Mouse (Mus musculus) left cerebral cortex, adult 2 months (tissue): Measurements from ENCODE around the gene Ltk. TPM values are rescaled to one million over a fixed set of nuclear protein-coding genes. Genes with fewer than 3 reads are reported as not detected.
"Not testable (repeated sequence)": the region's sequence is repeated elsewhere in the genome, so short reads cannot be mapped to it uniquely, and the experiment has no call there.

Experiments
- DNase-seq, 2 experiments: peaks; one replicate each; pipeline ENCODE4 v3.0.0; 2021 to 2022; ENCODE audit warnings: low spot score in 2 of 2, mixed read lengths in 1 of 2; ENCODE audit errors: extremely low spot score in 1 of 2
- H3K27ac ChIP-seq: fragments of 200-600 bp; 2 replicates; pipeline ENCODE4 v1.8.1; 2022
- H3K4me3 ChIP-seq: fragments of 200-600 bp; 2 replicates; pipeline ENCODE4 v1.8.1; 2022
- CTCF ChIP-seq: fragments of 200-600 bp; IDR thresholded peaks from 2 replicates; pipeline ENCODE4 v1.8.1; 2022; ENCODE audit warnings: antibody characterized with exemption, mild to moderate bottlenecking, moderate library complexity
- intact Hi-C: fragments of 180-260 bp; cut with DNase I; formaldehyde crosslinking; loops from one replicate; pipeline ENCODE4 v1.15.1; 2025
- total RNA-seq, 2 experiments: library from RNA; stranded (reverse); gene quantifications; 2 replicates each; pipeline ENCODE4 v1.2.3; 2021

The Ltk gene
- total RNA-seq, 2 experiments from 2014 or later, result 22.5 to 25.0 TPM

DNA sequence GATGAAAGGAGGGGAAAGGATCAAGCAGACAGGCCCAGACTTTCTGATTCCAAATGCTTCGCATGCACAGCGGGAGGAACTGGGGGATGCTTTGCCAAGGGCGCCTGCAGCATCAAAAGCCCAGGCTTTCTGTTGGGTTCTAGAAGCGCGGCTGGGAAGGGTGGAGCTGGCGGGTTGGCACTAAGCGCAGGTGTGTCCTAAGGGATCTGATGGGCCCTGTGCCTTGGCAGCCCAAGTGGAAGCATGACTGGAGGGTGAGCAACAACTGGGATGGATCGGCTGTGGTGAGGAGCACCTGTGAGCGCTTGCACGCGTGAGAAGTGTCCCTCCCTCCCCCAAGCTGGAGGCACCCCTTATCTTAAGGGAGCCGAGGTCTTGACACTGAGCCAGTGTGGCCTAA is 23.1 kb downstream of the Ltk start:
- TF ChIP-seq CTCF, result no peak
- DNase-seq, result no peak
- Histone ChIP-seq H3K27ac (no peak overlapping the region), H3K4me3 (no peak overlapping the region)
- intact Hi-C loops, result no loop called here

DNA sequence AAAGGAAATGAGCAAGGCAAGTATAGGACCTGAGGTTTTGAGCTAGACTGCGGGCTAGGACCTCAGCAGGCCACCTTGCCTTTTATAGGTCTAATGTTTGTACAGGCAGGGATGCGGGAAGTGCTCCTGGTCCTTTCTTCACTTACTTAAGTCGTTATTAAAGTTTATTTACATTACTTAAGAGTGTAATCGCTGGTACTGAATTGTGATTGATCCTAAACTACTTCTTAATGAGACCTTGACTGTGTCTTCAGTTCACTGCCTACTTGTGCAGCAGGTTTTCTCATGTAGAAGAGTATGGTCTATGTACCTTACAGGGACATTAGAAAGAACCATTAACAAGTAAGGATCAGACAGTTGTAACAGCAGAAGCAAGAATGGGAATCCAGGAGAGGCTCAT is 29.5 kb downstream of the Ltk start:
- intact Hi-C loops, result no loop called here
- no peak for TF ChIP-seq CTCF
- no peak for DNase-seq
- H3K4me3 ChIP-seq, result no peak overlapping the region
- H3K27ac ChIP-seq, result no peak overlapping the region

DNA sequence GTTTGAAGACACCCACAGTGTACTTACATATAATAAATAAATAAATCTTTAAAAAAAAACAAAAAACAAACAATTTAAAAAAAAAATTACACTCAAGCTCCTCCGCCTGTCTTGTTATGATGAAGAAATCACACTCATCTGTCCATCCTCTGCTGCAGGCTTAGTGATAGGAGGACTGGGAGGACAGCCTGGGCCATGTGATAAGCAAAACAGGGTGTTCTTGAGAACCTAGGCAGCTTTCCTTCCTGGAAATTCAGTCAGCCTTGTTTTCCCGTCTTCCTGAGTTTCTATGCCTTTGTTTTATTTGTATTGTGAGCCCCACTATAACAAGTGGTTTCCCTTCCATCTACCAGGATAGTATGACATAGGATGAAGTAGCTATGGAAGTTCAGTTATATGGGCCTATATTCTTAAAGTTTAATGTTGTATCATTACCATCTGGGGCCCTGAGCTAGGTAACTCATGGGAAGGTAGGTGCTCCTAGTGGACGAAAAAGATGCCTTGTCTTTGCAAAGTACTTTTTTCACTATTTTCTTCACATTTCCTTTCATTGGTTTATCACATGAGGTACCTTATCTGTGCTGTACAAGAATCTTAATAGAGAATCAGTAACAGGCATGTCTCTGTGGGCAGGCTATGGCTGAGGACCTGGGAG is 32.3 kb downstream of the Ltk start:
- intact Hi-C loops, result no loop called here
- DNase-seq, result no peak
- H3K27ac ChIP-seq, result no peak overlapping the region
- no peak overlapping the region for H3K4me3 ChIP-seq
- TF ChIP-seq CTCF, result no peak

DNA sequence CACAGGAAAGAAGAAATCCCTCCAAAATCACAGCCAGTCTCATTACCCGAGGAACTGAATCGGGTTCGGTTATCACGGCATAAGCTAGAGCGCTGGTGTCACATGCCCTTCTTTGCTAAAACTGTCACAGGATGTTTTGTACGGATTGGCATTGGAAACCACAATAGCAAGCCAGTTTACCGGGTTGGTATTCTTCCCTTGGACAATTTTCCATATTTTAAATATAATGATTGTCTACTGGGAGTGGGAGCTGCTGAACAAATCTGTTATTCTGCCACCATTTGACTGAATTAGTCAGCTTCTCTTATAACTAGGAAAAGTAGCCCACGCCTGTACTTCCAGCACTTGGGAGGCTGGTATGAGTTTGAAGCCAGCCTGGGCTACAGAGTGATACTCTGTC is 39.2 kb downstream of the Ltk start:
- TF ChIP-seq CTCF, result no peak

DNA sequence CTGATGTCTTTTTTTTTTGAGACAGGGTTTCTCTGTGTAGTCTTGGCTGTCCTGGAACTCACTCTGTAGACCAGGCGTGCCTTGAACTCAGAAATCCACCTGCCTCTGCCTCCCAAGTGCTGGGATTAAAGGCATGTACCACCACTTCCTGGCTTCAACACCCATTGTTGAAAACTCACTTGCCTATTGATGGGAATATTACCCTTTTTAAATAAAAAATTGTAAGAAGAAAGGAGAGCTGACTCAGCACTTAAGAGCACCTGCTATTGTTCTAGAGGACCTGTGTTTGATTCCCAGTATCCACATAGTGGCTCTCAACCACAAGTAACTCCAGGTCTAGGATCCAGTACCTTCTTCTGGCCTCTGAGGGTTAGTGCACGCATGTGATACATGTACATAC is 44.4 kb downstream of the Ltk start:
- H3K27ac ChIP-seq, intact Hi-C loops, DNase-seq, H3K4me3 ChIP-seq: not testable (repeated sequence)

More for the DNA sequence above, 39.2 kb downstream of the Ltk start:
- DNase-seq, result no peak
- H3K4me3 ChIP-seq, result no peak overlapping the region
- no peak overlapping the region for H3K27ac ChIP-seq
- intact Hi-C loops, result no loop called here

DNA sequence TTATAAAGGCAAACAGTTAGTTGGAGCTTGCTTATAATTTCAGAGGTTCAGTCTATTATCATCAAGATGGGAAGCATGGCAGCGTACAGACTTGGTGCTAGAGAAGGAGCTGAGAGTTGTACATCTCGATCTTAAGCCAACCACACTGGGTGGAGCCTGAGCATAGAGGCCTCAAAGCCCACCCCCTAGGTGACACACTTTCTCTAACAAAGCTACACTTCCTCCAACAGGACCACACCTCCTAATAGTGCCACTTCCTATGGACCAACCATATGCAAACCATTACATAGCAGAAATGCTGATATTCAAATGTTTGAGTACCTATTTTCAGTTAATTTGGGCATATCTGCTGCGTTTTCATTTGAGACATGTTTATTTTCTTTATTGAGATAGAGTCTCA is 50.2 kb downstream of the Ltk start:
- H3K4me3 ChIP-seq, result no peak overlapping the region
- intact Hi-C loops, result no loop called here
- H3K27ac ChIP-seq, result no peak overlapping the region
- TF ChIP-seq CTCF, result no peak
- DNase-seq, result no peak

DNA sequence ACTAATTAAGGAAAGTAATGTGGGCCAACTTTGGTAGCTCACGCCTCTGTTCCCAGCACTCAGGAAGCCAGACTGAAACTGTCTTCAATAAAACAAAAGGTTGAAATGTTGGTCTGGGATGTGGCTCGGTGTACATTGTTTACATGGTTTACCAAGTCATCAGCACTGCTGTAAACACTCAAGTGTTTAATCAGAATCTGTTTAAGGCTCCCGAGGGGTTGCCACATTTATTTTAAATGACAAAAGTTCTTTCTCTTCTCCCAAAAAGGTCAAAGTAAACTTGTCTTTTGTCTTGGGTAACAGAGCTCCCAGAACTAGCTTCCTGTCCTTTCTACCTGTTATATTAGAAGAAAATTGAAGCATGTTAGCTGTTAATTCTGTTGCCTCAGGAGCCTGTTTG is 52.6 kb downstream of the Ltk start:
- TF ChIP-seq CTCF, result no peak
- H3K4me3 ChIP-seq, result no peak overlapping the region
- DNase-seq, result no peak
- intact Hi-C loops, result no loop called here
- no peak overlapping the region for H3K27ac ChIP-seq

DNA sequence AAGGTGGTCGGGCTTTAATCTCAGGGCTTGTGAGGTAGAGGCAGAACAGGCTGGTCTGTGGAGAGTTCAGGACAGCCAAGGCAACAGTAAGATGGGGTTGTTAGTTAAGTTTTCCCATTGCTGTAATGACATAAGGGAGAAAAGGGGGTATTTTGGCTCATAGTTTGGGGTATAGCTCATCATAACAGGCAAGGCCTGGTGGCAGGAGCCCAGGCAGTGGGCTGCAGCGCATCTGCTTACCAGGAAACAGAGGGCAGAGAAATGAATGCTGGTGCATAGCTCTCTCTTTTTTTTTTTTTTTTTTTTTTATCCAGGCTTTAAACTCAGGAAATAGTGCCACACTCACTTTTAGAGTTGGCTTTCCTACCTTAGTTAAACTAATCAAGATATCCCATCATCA is 57.1 kb downstream of the Ltk start:
- TF ChIP-seq CTCF, result no peak
- Histone ChIP-seq H3K4me3 (no peak overlapping the region), H3K27ac (no peak overlapping the region)
- DNase-seq, result no peak
- intact Hi-C loops, result no loop called here

Other genes starting within 250 kb of the Ltk start
- gene Exd1, start 212.8 kb downstream of the Ltk start, total RNA-seq, result under 1 TPM; 0.50 to 0.61 TPM
- 100 to 1,000 TPM; 173 to 174 TPM for gene Chp1, start 212.7 kb downstream of the Ltk start, total RNA-seq
- gene Nusap1, start 142.1 kb downstream of the Ltk start, total RNA-seq, result under 1 TPM; 0.26 to 0.29 TPM
- gene Oip5, start 142.0 kb downstream of the Ltk start, total RNA-seq, result 1 to 10 TPM in 1 of 2 experiments, under 1 TPM in 1; 0.86 to 1.0 TPM
- gene Ndufaf1, start 97.6 kb downstream of the Ltk start, total RNA-seq, result 10 to 100 TPM; 32.5 to 35.5 TPM
- gene Rtf1, start 85.4 kb downstream of the Ltk start, total RNA-seq, result 10 to 100 TPM; 61.4 to 62.5 TPM
- 100 to 1,000 TPM; 186 to 195 TPM for gene Itpka, start 18.1 kb downstream of the Ltk start, total RNA-seq
- gene Rpap1, start 27.1 kb upstream of the Ltk start, total RNA-seq, result 10 to 100 TPM; 18.6 to 19.5 TPM
- 100 to 1,000 TPM; 203 to 208 TPM for gene Tyro3, start 37.3 kb upstream of the Ltk start, total RNA-seq
- 10 to 100 TPM; 71.8 to 77.0 TPM for gene Mga, start 136.8 kb upstream of the Ltk start, total RNA-seq
- gene Mapkbp1, start 212.3 kb upstream of the Ltk start, total RNA-seq, result 10 to 100 TPM; 54.1 to 57.0 TPM